Mouse (Mus musculus) testis, adult 2 months (tissue): ENCODE measurements around the gene Ccdc92b.

Experiments
- CTCF ChIP-seq: fragments of 200-500 bp; IDR thresholded peaks from 2 replicates; pipeline ENCODE4 v1.5.1; 2012; ENCODE audit warnings: low read depth, mild to moderate bottlenecking, inconsistent platforms, low read length, moderate library complexity; ENCODE audit not compliant: control insufficient read depth, insufficient read depth, insufficient replicate concordance
- POLR2A ChIP-seq: fragments of 200-500 bp; IDR thresholded peaks from 2 replicates; pipeline ENCODE4 v1.6.1; 2012; ENCODE audit warnings: low read depth, mild to moderate bottlenecking, inconsistent platforms, low read length, moderate library complexity; ENCODE audit not compliant: control insufficient read depth

DNA sequence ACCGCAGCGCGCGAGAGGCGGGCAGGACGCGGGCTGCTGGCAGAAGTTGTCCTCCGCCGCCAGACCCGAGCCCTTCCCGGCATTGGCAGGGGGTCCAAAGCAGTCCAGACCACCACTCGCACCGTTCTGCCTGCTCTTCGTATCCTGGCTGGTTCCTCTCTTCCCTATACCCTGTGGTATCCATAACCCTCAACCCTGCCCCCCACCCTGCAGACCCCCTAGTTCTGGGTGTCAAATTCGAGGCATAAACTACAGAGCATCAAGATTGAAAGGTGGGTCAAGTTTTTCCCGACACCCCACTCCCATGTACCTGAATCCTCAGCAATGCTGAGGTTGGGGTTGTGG lies 523 bp downstream of the Ccdc92b start:
- TF ChIP-seq CTCF = no peak
- TF ChIP-seq POLR2A = no peak
